Mouse (Mus musculus) olfactory bulb, adult 2 months (tissue): ENCODE results near the gene Vmn2r24.

Source experiments
- CTCF ChIP-seq: fragments of 200-500 bp; IDR thresholded peaks from 2 replicates; pipeline ENCODE4 v1.5.1; 2012; ENCODE audit warnings: low read depth, mild to moderate bottlenecking, low read length, moderate library complexity; ENCODE audit not compliant: insufficient read depth
- POLR2A ChIP-seq: fragments of 200-500 bp; IDR thresholded peaks from 2 replicates; pipeline ENCODE4 v1.6.1; 2012; ENCODE audit warnings: mild to moderate bottlenecking, low read depth, low read length, moderate library complexity; ENCODE audit not compliant: insufficient read depth

DNA sequence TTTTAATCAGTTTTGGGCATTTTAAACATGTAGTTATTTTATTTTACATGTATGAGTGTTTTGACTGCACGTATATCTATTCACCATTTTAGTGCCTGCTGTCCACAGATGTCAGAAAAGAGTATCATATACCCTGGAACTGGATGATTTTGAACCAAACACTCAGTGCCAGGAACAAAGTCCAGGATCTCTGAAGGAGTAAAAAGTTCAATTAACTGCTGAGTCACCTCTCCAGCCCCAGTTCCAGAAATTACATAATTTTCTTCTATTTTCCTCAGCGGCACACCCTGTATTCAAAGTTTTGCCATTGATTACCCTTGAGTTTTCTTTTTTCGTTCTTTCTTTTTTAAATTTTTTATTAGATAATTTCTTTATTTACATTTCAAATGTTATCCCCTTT lies 8.6 kb upstream of the Vmn2r24 start:
- TF ChIP-seq CTCF (no peak), POLR2A (no peak)
